Mouse (Mus musculus): ENCODE data around the gene Myo1g.

DNA sequence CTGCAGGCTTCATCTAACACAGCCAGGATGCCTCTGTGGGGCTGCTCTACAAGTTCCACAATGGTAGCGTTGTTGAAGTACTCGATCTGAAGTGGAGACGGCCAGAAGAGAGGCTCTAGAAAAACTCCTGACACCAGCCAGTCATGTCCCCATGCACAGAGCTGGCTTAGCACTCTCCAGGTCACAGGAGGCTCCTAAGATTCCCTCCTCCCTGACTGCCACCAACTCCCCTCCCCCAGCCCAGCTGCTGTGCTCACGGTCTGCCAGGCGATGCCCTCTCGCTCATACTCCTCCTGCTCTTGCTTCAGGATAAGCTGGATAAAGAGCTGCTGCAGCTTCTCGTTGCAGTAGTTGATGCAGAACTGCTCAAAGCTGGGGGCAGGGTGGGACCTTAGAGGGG, 5.9 kb downstream of the Myo1g start:
- TF ChIP-seq CTCF (IDR thresholded peaks at IDR 0.05; ENCODE audit: low read depth): no peak
- no peak for TF ChIP-seq EP300 (optimal IDR thresholded peaks at IDR 0.05)

Measured in stomach, postnatal 0 days (tissue).